Mouse (Mus musculus) cerebellum, adult 9-11 months (tissue): ENCODE data around the gene Nme3.

ENCODE experiments used
- DNase-seq: peaks from one replicate; pipeline ENCODE4 v3.0.0; 2022

Gene Nme3

DNA sequence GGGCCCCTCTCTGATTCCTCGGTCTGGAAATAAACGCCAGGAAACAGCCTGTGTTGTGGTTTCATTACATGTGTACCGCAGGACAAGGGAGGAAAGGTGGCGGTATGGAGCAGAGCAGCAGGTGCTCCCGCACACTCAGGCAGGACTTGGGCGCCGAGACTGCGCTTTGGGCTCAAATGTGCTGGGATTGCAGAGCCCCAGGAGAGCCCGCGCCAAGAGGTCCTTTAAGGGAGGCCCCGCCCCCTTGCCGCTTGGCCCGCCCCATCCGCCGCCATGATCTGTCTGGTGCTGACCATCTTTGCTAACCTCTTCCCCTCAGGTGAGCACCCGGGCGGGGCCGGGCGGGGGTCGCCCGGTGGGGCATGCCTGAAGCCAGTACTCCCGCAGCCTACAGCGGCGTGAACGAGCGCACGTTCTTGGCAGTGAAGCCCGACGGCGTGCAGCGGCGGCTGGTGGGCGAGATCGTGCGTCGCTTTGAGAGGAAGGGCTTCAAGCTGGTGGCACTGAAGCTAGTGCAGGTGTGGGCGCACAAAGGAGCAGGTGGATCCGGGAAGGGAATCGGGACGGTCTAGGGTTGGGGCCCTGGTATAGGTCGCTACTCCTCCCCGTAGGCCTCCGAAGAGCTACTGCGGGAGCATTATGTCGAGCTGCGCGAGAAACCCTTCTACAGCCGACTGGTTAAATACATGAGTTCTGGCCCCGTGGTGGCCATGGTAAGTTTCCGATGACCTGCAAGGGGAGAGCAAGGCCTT lies at the start of gene Nme3:
TSS of gene Nme3 (plus strand) at position 260 of the 752 bp plus-strand sequence.
- DNase-seq, result peak; percentile 82

DNA sequence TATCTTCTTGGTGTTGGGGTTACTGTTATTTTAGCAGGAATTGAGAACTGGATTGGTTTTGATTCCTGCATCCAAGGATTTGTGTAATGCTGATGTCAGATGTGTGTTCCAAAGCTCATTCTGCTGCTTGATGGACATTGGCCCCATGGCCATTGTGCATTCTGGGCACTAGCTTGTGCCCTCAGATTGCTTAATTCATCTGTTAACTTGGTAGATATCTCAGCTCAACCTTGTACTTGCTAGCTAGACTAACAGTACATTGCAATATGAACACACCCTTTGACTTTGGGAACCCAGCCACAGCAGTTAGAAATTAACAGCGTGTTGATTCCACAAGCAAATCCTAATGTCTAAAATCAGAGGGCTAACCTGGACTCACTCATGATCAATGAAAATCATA lies 48.9 kb upstream of the Nme3 start:
- no peak for DNase-seq

- DNase-seq, result no peak
Observed at GRCm38 (mm10) chr17:24848600-24849031, 47.7 kb upstream of the Nme3 start.

DNA sequence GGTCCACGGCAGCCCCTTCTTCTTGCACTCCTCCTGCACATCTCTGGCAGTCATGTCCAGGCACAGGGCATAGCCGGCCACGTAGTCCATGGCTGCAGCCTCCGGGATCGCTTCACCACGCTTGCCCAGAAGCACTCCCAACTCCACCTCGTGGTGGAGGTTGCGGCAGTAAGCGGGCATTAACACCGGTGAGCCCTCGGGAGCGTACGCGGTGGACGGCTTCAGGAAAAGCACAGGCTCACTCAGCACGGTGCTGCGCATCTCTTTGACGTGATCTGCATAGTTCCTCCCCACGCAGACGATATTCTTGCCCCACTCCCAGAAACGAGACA lies 46.6 kb upstream of the Nme3 start:
- DNase-seq, result no peak

GRCm38 (mm10) chr17:24850065-24850772 lies 46.1 kb upstream of the Nme3 start, which contains the start of gene Fahd1:
TSS of gene Fahd1 (minus strand) at chr17:24850364.
- peak; percentile 98 for DNase-seq

DNA sequence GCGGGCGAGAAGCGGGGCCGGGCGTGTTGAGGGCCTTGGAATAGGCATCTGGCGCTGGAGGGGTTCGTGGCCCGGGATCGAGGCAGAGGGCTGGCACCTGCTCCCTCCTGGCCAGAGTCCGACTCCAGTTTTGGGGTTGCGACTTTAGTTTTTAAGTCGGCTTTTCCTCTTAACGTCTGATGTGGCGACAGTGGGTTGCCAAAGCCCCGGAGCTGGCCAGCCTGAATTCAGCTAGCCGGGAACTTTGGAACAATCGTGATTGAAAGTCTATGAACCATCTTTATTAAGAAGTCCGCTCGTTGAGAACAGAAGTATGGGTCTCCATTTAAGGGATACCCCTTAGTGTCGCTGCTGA lies 45.5 kb upstream of the Nme3 start:
- no peak for DNase-seq

DNA sequence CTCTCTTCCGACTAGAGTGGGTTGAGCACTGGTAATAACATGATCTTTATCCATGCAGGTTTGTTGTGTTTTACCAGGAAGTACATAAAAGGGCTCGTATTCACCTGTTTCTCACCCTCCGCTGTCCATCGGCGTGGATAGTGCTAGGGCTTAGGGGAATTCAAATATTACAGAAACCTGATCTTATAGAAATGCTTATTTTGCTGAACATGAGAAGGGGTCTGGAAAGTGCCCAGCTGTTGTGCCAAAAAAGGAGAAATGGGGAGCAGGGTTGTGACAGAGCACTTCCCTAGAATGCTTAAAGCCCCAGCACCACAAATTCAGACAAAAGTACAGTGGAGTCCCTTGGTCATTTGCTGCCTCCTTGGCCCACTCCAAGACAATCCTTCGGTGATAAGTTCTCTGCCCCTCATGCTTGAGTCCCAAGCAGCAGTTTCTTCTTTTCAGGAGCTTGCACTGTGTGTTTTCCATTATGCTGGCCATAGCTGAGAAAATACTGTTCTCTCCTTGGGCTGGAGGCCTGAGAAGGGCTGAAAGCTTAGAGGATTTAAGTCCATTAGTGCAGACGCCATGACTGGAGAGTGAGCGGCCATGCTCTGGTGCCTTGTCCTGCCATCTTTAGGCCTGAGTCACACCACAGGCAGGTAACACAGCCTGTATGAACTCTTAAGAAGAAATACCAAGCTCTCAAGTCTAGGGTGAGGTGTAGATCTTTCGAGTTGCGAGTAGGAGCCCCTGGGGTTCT lies 44.7 kb upstream of the Nme3 start:
- no peak for DNase-seq

- DNase-seq, result no peak
Observed at GRCm38 (mm10) chr17:24855838-24856464, 40.3 kb upstream of the Nme3 start.

DNA sequence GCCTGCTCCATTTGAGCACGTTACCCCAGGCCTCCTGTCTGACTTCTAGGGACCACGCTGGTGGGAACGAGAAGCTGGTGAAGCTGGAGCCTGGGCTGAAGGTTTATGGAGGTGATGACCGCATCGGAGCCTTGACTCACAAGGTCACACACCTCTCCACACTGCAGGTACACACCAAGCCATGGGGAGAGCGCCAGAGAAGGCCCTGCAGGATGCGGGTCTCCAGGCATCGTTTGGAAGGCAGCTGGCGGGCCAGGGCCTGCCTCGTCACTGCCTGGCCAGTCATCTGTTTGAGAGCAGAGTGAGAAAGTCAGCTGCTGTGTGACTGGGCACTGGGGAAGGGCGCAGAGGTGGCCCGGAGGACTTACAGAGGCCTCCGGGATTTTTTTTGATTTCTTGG lies 39.7 kb upstream of the Nme3 start:
- no peak for DNase-seq

- DNase-seq, result no peak
Observed at GRCm38 (mm10) chr17:24857831-24858470, 38.3 kb upstream of the Nme3 start.

GRCm38 (mm10) chr17:24858967-24859366 lies 37.3 kb upstream of the Nme3 start:
- no peak for DNase-seq

GRCm38 (mm10) chr17:24860076-24860475 lies 36.2 kb upstream of the Nme3 start:
- DNase-seq, result no peak

DNA sequence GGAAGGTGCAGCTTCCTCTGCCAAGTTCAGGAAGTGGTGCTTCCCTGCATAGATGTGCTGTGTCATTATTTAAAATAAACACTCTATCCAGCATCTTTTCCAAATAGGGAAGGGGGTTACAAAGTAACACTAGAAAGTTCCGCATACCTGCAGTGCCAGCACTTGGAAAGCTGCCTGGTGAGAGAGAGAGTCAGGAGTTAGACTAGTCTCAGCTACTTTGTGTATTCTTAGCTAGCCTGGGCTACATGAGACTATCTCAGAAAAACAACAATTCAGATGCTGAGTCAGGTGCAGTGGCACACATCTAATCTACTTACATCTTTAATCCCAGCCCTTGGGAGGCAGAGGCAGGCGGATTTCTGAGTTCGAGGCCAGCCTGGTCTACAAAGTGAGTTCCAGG lies 34.5 kb upstream of the Nme3 start:
- no peak for DNase-seq

GRCm38 (mm10) chr17:24865776-24866175 lies 30.5 kb upstream of the Nme3 start, which contains the start of gene Igfals:
TSS of gene Igfals (plus strand) at chr17:24865997.
- peak; percentile 91 for DNase-seq

- no peak for DNase-seq
Observed at GRCm38 (mm10) chr17:24867914-24868313, 28.4 kb upstream of the Nme3 start.

DNA sequence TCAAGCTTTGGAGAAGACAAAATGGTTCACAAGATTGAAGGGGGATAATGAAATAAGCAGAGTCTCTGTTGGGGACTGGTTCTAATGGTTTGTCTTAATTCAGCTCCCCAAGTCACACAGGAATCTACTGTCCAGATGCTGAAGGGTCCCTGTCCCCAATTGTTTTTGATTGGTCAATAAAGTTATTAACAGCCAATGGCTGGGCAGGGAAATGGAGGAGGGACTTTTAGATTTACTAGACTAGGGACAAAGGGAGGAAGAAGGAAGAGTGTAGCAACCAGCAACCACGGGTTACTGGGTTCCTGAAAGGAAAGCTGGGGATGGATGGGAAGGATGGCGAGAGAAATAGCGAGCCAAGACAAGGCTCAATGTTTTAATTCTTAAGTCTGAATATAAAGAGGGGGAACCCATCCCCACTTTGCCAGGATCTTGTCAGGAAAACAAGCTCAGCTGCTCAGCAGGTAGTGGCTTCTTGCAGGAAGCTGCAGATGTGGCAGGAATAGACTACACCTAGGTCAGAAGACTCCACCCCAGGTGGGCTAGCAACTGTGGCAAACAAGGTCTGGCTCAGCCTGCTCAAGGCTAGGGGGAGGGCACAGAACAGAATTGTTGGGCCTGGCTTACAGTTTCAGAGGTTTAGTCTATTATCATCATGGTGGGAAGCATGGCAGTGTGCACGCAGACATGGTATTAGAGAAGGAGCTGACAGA lies 22.4 kb upstream of the Nme3 start:
- DNase-seq, result no peak

DNA sequence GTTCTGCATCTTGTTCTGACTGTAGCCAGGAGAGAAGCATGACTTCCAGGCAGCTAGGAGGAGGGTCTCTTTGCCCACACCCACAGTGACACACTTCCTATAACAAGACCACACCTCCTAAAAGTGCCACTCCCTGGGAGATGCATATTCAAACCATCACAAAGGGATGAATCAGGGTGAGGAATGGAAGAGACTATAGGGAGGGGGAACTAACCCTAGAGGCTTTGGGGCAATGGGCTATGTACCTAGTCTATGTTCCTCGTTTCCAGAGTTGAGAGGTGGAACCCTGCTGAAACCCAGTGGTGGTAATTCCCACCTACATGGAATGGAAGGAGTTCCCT lies 21.9 kb upstream of the Nme3 start:
- DNase-seq, result no peak

DNA sequence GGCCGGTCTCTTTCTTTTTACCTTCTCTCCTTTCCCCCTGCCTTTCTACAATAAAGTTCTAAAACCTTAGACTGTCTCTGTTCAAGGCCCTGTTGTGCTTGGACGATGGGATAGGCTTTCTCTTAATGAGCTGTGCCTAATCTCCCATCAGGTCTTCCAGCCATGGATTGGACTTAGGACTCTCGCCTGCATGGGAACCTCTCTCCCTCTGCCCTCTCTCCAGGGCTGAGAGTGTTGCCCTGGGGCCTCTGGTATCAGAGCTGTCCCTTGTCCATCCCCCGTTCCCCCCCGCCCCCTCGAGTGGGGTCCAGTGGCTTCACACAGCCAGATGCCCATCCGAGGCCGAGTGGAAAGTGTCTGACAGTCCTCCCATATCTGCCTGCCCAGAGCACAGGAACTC lies 21.3 kb upstream of the Nme3 start:
- DNase-seq, result no peak

- DNase-seq, result peak; percentile 1
Observed at GRCm38 (mm10) chr17:24877336-24878116, 18.8 kb upstream of the Nme3 start.

GRCm38 (mm10) chr17:24878117-24878397 lies 18.2 kb upstream of the Nme3 start:
- DNase-seq, result peak; percentile 23

GRCm38 (mm10) chr17:24878531-24878930 lies 17.8 kb upstream of the Nme3 start:
- DNase-seq, result peak; percentile 9
